Mouse (Mus musculus) thymus, adult 2 months (tissue): ENCODE measurements around the gene 4930404N11Rik.

ENCODE experiments used
- CTCF ChIP-seq: fragments of 200-500 bp; IDR thresholded peaks from 2 replicates; pipeline ENCODE4 v1.5.1; 2012; ENCODE audit warnings: mild to moderate bottlenecking, control low read depth, low read length, moderate library complexity, borderline replicate concordance; ENCODE audit not compliant: control insufficient read depth, poor library complexity, insufficient read depth; ENCODE audit errors: extremely low read depth
- POLR2A ChIP-seq: fragments of 200-500 bp; IDR thresholded peaks from 2 replicates; pipeline ENCODE4 v1.6.1; 2012; ENCODE audit warnings: mild to moderate bottlenecking, low read length, control low read depth, moderate library complexity; ENCODE audit not compliant: control insufficient read depth, poor library complexity, insufficient read depth; ENCODE audit errors: extremely low read depth

DNA sequence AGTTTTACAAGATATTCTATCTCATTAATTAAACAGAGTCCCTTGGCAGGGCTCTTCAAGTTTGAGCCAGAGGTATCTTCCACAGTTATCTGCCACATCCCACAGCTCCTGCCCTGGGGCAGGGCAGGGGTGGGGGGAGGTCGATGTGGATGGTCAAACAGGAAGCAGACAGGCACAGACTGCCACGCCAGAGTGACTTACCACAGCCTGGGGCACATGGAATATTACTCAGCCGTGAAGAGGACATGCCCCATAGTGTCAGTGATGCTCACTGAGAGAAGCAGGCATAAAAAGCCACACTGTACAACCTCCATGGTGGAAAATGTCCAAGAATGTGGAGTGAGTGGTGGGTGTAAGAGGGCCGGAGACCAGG is 20.5 kb downstream of the 4930404N11Rik start:
- TF ChIP-seq POLR2A = no peak
- no peak for TF ChIP-seq CTCF
